In the genomic region with DNA sequence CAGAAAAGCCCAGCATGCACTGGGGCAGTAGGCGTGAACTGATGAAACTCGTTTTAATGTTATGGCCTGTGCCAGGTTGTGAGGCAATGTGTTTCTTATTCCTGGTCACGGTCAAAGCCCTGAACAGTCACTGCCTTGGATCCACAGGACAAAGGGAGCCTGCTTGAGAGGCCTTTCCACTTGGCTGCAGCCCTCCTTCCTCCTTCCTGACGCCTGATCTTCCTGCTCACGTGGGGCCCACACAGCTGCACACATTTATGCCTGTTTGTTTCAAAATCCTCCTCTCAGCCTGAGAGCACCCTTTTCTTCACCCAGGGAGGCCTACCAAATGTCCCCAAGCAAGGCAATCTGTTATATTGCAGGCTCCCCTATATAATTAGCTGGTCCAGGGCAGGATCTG, we compare ENCODE assay signal across 11 mouse cellular contexts. TPM values are rescaled to one million over a fixed set of nuclear protein-coding genes. Genes with fewer than 3 reads are reported as not detected.
DNase-seq lines count a peak whose midpoint lies in the region; ATAC-seq and TF ChIP-seq lines count a peak whose summit lies in the region.
"Had no signal": no experiment of that assay in that cellular context is flagged by ENCODE, and none has a peak within 500 bp of the region (broad histone marks: within the 10 kb centered on the region; RNA-seq: fewer than 3 reads in every experiment).

No protein-coding gene starts in this region.

- H3K9me3 ChIP-seq in forebrain, embryonic 15.5 days, result no peaks in the 10 kb centered on the region
- H3K9me3 ChIP-seq in limb, embryonic 10.5 days (replicated peaks), result no peaks in the 10 kb centered on the region
- H3K9me3 ChIP-seq in liver, embryonic 12.5 days (replicated peaks), result no peaks in the 10 kb centered on the region
- H3K9me3 ChIP-seq: limb, embryonic 13.5 days had no signal

- no peak for TF ChIP-seq CTCF in cerebellum, adult 2 months (IDR thresholded peaks at IDR 0.05; ENCODE audit: borderline replicate concordance, insufficient read depth, low read depth, low read length)

- peaks cover 7% of the 10 kb centered on the region; the same call in 1 of the 2 replicates for H3K27me3 ChIP-seq in forebrain, embryonic 15.5 days
- H3K27me3 ChIP-seq in limb, embryonic 10.5 days (ENCODE audit: low read depth, poor library complexity, severe bottlenecking), result peaks cover 4% of the 10 kb centered on the region; the same call in 1 of the 2 replicates
- H3K27me3 ChIP-seq in cerebellum, adult 2 months (ENCODE audit: control insufficient read depth, insufficient read depth, low read length), result no peaks in the 10 kb centered on the region; the same call in 1 of the 2 replicates
- peaks cover 33% of the 10 kb centered on the region for H3K27me3 ChIP-seq in liver, embryonic 12.5 days (replicated peaks)

- DNase-seq in heart, adult 11 months, result peak; percentile 96
- no peak for DNase-seq in heart, postnatal 14 days
- peak; percentile 46 for DNase-seq in MN1 (ENCODE audit: low spot score)
- DNase-seq in limb, embryonic 10.5 days (ENCODE audit: low spot score), result no peak
- no peak for DNase-seq in urinary bladder, postnatal 4 days (ENCODE audit: low spot score in 2 of 2)
- DNase-seq in cerebellum, adult 2 months, result no peak
- DNase-seq: B cell, adult 2 months; midbrain, embryonic 14.5 days had no signal

- H3K36me3 ChIP-seq in forebrain, embryonic 15.5 days, result no peaks in the 10 kb centered on the region
- H3K36me3 ChIP-seq in limb, embryonic 10.5 days, result no peaks in the 10 kb centered on the region
- no peaks in the 10 kb centered on the region for H3K36me3 ChIP-seq in liver, embryonic 12.5 days
- H3K36me3 ChIP-seq: limb, embryonic 13.5 days had no signal

- peaks cover 9% of the 10 kb centered on the region for H3K4me1 ChIP-seq in forebrain, embryonic 15.5 days
- peaks cover 54% of the 10 kb centered on the region for H3K4me1 ChIP-seq in limb, embryonic 10.5 days
- H3K4me1 ChIP-seq in cerebellum, adult 2 months (ENCODE audit: control insufficient read depth, insufficient read depth, low read length), result no peaks in the 10 kb centered on the region; the same call in 1 of the 2 replicates
- H3K4me1 ChIP-seq in liver, embryonic 12.5 days, result peaks cover 34% of the 10 kb centered on the region

- no peak overlapping the region for H3K4me3 ChIP-seq in forebrain, embryonic 15.5 days
- no peak overlapping the region for H3K4me3 ChIP-seq in limb, embryonic 10.5 days
- H3K4me3 ChIP-seq in cerebellum, adult 2 months (replicated peaks; ENCODE audit: insufficient read depth, low read depth, low read length), result no peak overlapping the region
- no peak overlapping the region for H3K4me3 ChIP-seq in liver, embryonic 12.5 days
- H3K4me3 ChIP-seq: limb, embryonic 13.5 days had no signal

- 0 out of 2 replicates have a peak, but pooled peaks have one; percentile 23 for ATAC-seq in forebrain, embryonic 15.5 days (replicated peaks)
- ATAC-seq in liver, embryonic 12.5 days, result no peak

- H3K9ac ChIP-seq in forebrain, embryonic 15.5 days (replicated peaks), result no peak overlapping the region
- H3K9ac ChIP-seq in liver, embryonic 12.5 days, result no peak overlapping the region
- H3K9ac ChIP-seq: limb, embryonic 13.5 days had no signal

- H3K27ac ChIP-seq in forebrain, embryonic 15.5 days (replicated peaks), result peak overlapping the region; percentile 55
- peak overlapping the region; percentile 87 for H3K27ac ChIP-seq in limb, embryonic 10.5 days
- no peak overlapping the region for H3K27ac ChIP-seq in cerebellum, adult 2 months (ENCODE audit: insufficient read depth, low read length)
- H3K27ac ChIP-seq in liver, embryonic 12.5 days, result no peak overlapping the region
- H3K27ac ChIP-seq: limb, embryonic 13.5 days had no signal

- TF ChIP-seq POLR2A in cerebellum, adult 2 months (IDR thresholded peaks at IDR 0.05; ENCODE audit: borderline replicate concordance, insufficient read depth, low read length), result no peak

- intact Hi-C loops in heart, postnatal 14 days (cut with DNase I), result no loop called here

- WGBS in forebrain, embryonic 15.5 days, result 46% methylated on average over 5 of the region's 5 CpGs
- 57% methylated on average over 5 of the region's 5 CpGs for WGBS in limb, embryonic 10.5 days
- WGBS in cerebellum, adult 2 months, result 58% methylated on average over 5 of the region's 5 CpGs
- WGBS in liver, embryonic 12.5 days (ENCODE audit: insufficient replicate concordance), result 57% methylated on average over 5 of the region's 5 CpGs

- no peak overlapping the region for H3K4me2 ChIP-seq in forebrain, embryonic 15.5 days (replicated peaks)
- no peak overlapping the region for H3K4me2 ChIP-seq in liver, embryonic 12.5 days
- H3K4me2 ChIP-seq: limb, embryonic 13.5 days had no signal

RNA-seq across cellular contexts. Expression of a gene that starts 25.6 kb away (rescaled TPM):
- total RNA-seq in heart, postnatal 14 days (2021), result 100 to 1,000 TPM; 234 to 248 TPM
- polyA plus RNA-seq in forebrain, embryonic 15.5 days (2015; fragmentation: Nextera tagmentation; extraction: Ambion mirVana), result 230 and 238 TPM in 2 replicates
- polyA plus RNA-seq in limb, embryonic 10.5 days (2016; fragmentation: Nextera tagmentation; extraction: Ambion mirVana), result 287 and 339 TPM in 2 replicates
- 221 and 225 TPM in 2 replicates for polyA plus RNA-seq in cerebellum, adult 2 months (2012; rRNA removed)
- polyA plus RNA-seq in liver, embryonic 12.5 days (2016; fragmentation: Nextera tagmentation; extraction: Ambion mirVana), result 239 and 249 TPM in 2 replicates

RNA-seq across cellular contexts. Expression of a gene that starts 53.3 kb away (rescaled TPM):
- total RNA-seq in heart, postnatal 14 days (2021), result under 1 TPM; 0.41 to 0.59 TPM
- polyA plus RNA-seq in forebrain, embryonic 15.5 days (2015; fragmentation: Nextera tagmentation; extraction: Ambion mirVana), result 13.8 and 14.5 TPM in 2 replicates
- polyA plus RNA-seq in limb, embryonic 10.5 days (2016; fragmentation: Nextera tagmentation; extraction: Ambion mirVana), result 7.3 and 7.7 TPM in 2 replicates
- polyA plus RNA-seq in cerebellum, adult 2 months (2012; rRNA removed), result 30.0 and 33.4 TPM in 2 replicates
- polyA plus RNA-seq in liver, embryonic 12.5 days (2016; fragmentation: Nextera tagmentation; extraction: Ambion mirVana), result 1.3 and 1.7 TPM in 2 replicates

Comparison
In these comparisons a context has a peak if more than half of its experiments do, and no peak if none do; other contexts are left out.
1. DNase-seq: peak in heart, adult 11 months (single experiment) and MN1 (single experiment); none in heart, postnatal 14 days (0 of 2), limb, embryonic 10.5 days (single experiment), urinary bladder, postnatal 4 days (0 of 2) and cerebellum, adult 2 months (0 of 2).
2. H3K27ac ChIP-seq: peak in forebrain, embryonic 15.5 days (single experiment) and limb, embryonic 10.5 days (single experiment); none in cerebellum, adult 2 months (single experiment) and liver, embryonic 12.5 days (single experiment).